Mouse (Mus musculus): Measurements from ENCODE around the gene Olfml2a. TPM values are rescaled to one million over a fixed set of nuclear protein-coding genes. Genes with fewer than 3 reads are reported as not detected.

Olfml2a gene
- total RNA-seq, 2 experiments from 2014 or later: 1.2 to 1.3 TPM

DNA sequence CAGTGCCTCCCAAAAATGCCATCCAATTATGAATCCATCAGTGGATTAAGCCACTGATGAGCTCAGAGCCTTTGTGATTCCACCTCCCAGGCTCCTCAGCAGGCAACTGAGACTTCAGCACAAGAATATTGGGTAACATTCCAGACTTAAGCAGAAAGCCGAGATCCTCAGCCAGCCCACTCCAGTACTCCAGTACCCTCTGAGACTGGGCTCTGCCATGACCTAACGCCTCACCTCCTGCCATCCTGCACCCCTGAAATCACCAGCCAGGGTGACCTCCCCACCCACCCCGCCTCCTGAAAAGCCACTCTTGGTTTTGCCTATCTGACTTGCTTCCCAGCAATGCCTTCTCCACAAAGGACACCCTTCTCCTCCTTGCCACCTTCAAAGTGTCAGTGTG is 5.6 kb downstream of the Olfml2a start:
- no peak for DNase-seq (ENCODE audit: low spot score in 2 of 2)

DNA sequence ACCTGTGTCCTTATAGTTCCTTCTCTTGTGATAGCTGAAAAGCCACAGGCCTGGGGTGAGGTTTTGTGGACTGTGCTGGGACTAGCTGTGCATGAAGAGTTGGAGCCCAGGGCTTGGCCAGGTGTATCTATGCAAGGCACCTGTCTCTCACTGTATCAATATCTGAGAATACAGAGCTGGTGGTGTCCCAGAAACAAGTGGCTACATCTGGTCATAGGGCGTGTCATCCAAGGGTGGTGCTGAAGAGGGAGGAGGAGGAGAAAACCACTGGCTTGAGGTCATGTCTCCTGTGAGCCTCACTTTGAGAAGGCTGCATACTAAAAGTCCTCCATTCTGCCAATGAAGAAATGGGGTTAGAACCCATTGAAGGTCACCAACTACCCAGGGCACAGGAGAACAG is 6.2 kb downstream of the Olfml2a start:
- no peak for DNase-seq (ENCODE audit: low spot score in 2 of 2)

DNA sequence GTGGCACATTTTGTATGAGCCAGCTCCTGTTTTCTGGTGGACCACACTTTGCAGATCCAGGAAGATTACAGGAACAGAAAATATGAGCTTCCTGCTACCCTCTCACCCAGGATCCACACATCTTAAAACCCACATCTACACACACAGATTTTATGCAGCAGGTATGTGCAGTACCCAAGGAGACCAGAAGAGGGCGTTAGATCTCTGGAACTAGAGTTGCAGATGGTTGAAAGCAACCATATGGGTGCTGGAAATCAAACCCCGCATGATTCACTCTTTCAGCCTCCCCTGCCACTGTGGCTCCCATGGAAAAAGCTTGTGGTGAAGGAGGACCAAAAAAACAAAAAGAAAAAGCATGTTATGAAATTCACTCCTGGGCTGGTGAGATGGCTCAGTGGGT is 7.3 kb downstream of the Olfml2a start:
- no peak for DNase-seq (ENCODE audit: low spot score in 2 of 2)

DNA sequence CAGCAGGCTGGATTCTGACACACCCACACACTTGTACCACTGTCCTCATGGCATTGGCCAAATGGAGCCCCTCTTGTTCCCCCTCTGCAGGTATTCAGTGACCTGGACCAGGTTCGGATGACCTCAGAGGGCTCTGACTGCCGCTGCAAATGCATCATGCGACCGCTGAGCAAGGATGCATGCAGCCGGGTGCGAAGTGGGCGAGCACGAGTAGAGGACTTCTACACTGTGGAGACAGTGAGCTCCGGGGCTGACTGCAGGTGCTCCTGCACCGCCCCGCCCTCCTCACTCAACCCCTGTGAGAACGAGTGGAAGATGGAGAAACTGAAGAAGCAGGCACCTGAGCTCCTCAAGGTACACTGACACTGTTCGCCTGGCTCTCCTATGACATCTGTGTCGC is 9.6 kb downstream of the Olfml2a start:
- no peak for DNase-seq (ENCODE audit: low spot score in 2 of 2)

DNA sequence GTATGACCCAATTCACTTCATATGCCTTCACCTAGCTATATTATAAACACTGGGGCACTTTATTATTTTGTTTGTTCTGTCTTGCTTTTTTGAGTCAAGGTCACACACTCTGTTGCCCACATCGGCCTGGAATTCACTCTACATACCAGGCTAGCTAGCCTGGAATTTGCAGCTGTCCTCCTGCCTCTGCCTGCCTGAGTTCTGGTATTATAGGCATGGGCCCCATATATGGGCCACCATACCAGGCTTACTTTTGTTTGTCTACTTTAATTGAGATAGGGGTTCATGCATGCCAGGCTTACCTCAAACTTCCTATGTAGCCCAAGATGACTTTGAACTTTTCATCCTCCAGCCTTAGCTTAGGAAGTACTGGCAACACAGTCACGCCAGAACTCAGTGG is 10.1 kb downstream of the Olfml2a start:
- no peak for DNase-seq (ENCODE audit: low spot score in 2 of 2)

DNA sequence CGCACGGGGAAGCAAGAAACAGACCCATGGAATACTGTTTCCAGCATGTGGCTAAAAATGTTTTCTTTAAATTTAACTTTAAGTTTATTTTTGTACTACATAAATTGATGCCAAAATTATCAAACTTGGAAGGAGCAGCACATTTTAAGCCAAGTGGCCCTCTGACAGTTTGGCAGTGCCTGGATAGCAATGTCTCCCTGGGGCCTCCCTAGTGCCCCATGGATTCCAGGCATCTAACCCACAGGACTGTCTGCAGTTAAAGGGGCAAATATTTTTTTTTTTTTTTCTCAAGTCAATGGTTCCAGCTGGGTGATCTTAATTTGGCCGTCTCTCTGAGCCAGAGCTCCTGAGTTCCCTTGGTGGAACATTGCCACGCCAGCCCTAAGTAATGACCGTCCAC is 11.4 kb downstream of the Olfml2a start:
- DNase-seq (ENCODE audit: low spot score in 2 of 2): no peak

DNA sequence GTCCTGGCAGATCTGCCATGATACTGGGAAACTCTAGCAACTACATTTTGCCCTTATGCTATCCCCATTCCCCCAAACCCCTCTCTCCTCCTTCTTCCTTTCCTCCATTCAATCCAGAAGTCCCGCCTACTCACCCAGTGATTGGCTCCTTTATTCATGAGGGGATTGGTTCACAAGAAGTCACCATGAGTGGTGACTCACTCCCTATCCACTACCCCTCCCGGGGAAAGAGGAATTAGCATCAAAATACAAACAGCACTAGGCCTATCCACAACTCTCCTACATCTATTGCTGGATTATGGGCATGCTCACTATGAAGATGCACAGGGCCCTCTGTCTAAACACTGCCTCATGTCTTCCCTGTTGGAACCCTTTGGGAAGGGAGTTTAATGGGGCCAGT is 12.2 kb downstream of the Olfml2a start:
- DNase-seq (ENCODE audit: low spot score in 2 of 2): no peak

DNA sequence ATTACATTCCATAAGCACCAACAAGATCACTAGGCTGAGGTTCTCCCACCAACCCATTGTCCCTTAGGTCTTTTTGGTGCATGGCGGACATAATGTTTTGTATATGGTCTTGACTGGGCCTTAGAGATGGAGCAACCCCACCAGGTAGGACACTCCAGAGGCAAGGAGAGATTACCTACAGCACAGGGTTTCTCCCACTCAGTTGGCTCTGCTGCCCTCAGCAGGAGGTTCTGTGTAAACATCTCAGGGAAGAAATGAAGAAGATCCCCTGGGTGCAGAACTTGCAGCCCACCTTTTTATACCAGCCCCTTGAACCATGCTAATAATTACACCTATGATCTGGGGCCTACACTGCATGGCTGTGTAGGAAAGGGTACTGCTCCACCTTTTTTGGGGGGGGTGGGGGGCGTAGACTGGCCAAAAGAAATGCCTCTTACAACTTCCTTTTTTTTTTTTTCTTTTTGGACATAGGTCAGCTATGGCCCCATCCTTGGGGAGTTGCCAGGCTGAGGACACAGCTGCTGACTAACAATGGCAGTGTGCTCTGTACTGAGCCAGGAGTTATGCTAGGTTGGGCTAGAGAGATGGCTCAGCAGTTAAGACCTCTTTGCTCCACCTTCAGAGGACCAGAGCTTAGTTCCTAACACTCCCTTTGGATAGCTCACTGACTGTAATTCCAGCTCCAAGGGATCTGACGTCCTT is 12.8 kb downstream of the Olfml2a start:
- no peak for DNase-seq (ENCODE audit: low spot score in 2 of 2)

DNA sequence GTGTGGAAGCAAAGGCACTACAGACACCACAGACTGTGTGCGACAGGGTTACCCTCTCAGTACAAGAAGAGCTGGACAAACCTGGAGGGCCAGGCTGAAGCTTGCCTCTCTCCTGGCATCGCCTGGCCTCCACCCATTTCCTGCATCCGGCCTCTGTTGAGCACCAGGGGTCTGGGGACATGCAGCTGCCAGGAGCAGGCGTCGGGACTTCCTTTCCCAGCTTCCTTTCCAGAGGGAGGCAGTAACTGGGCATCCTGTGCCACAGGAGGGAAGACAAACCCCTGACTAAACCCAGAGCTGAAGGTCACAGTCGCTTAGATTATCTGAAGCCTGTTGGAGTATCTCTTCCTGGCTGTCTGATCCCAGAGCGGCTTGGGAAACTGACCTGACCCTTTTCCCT is 15.8 kb downstream of the Olfml2a start:
- DNase-seq (ENCODE audit: low spot score in 2 of 2): no peak

DNA sequence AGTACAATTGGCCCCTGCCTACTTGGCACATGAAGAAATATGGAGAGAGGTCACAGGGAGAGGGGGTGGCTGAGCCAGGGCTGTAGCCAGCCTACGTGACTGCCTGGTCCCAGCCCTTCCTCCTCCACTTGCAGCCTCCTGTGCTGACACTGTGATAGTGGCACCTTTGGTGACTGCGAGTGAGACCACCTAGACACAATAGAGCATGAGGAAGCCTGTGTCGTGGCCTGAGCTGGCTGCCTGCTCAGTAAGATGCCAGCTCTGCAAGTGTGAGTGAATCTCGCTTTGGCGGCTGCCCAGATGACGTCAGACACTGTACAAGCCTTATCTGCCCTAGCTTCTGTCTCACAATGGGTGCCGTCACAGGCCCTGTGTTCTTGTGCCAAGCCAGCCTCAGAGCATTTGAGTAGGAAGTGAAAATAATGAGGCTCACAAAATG is 18.5 kb downstream of the Olfml2a start:
- DNase-seq (ENCODE audit: low spot score in 2 of 2): peak; percentile 77 to 94

DNA sequence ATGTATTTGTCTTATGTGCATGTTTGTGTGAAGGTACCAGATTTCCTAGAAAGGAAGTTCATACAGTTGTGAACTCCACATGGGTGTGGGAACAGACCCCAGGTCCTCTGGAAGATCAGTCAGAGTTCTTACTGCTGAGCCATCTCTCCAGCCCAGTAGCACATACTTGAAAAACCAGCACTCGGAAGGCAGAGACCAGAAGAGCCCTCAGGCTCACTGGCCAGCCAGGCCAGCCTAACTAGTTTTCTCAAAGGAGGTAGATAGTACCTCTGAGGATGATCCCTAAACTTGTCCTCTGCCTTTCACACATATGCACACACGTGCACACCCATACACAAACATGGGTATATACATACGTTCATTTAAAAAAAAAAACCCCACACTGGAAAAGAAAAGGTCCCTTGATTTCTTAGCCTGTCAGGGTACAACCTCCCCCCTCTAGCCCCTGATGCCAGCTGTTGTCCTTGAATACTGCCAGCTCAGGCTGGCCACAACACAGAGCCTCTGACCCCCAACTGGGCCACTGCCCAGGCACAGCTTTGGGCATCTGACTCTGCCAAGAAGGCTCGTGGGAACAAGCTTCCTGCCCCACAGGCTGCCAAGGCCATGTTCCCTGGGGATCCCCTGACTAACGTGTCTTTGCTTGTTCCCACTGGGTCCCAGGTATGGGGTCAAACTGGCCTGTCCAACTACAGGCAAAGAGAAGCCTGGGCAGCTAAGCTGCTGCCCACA is 21.5 kb downstream of the Olfml2a start:
- DNase-seq (ENCODE audit: low spot score in 2 of 2): peak; percentile 48 to 67

DNA sequence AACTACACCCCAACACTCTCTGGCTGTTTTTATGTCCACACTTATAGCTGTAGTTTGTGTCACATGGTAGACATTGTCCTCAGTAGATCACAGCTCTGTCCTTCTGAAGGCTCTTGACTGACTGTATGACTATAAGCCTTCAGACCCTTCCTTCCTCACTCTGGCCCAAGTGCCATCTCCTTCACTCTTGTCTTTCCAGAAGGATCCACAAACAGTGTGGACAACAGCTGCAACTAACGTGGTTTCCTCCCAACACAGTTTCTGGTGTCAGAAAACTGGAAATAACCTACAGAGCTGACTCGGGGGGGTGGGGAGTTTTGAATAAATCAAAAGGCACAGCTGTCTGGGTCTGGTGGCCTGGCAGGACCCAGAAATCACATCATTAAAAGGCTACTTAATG is 24.3 kb downstream of the Olfml2a start:
- DNase-seq (ENCODE audit: low spot score in 2 of 2): no peak

DNA sequence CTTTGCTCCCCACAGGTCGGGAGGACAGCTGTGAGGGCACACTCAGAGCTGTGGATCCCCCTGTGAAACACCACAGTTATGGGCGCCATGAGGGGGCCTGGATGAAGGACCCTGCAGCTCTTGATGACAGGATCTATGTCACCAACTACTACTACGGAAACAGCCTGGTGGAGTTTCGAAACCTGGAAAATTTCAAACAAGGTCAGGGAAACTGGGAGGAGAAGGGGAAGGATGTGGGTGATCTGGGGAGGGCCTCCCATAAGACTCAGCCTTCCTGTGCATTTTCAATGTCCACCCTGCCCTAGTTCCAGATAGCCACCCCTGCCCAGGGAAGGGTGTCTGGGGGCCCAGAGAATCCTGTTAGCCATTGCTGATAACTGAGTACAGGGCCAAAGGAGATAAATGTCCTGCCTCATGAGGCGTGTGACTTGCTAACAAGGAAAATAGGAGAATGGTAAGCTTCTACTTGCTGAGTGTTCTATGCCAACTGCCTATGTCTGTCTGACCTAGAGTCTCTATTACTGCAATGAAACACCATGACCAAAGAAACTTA is 26.0 kb downstream of the Olfml2a start:
- no peak for DNase-seq (ENCODE audit: low spot score in 2 of 2)

DNA sequence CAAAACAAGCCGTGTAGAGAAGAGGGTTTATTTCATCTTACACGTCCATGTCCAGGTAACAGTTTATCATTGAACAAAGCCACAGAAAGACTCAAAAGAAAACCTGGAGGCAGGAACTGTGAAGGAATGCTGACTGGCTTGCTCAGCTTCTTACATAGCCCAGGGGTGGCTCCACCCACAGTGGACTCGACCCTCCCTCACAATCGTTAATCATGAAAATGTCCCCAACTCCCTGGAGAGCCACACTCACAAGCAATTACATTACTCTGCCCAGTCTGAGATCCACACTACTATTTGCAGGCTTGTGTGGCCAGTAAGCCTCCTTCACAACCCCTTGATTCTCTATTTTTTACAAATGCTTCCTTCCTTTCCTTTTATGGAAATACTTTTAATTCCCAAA is 32.4 kb downstream of the Olfml2a start:
- no peak for DNase-seq (ENCODE audit: low spot score in 2 of 2)

DNA sequence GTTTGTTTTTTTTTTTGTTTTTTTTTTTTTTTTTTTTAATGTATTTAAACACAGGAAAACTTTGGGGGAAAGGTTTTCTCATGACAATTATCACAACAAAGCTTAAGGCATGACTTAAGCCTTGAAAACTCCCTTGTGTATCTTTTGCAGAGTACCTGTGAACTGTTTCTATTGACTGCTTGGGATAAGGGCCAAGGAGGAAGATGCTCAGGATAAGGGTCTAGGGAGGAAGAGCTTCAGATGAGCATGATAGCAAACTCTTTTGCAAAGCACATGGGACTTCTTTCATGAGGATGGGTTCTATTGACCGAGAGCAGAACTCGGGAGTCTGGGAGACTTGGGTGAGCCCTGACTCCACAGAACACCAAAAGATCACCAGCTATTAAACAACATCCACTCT is 37.9 kb downstream of the Olfml2a start:
- no peak for DNase-seq (ENCODE audit: low spot score in 2 of 2)

DNA sequence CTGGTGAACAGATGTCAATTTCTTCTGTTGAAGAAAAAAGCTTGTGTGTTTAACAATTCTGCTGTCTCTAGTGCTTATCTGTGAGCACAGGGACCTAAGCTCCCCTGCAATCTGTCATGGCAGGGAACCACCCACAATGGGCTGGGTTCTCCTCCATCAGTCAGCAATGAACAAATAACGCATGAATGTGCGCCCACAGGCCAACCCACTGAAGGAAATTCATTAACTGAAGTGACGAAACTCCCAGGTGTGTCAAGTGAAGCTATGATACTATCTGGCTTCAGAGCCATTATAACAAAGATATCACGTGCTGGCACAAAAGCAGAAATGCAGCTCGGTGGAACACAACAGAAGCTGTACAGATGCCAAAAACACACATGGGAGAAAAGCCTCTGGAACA is 38.3 kb downstream of the Olfml2a start:
- DNase-seq (ENCODE audit: low spot score in 2 of 2): no peak

DNA sequence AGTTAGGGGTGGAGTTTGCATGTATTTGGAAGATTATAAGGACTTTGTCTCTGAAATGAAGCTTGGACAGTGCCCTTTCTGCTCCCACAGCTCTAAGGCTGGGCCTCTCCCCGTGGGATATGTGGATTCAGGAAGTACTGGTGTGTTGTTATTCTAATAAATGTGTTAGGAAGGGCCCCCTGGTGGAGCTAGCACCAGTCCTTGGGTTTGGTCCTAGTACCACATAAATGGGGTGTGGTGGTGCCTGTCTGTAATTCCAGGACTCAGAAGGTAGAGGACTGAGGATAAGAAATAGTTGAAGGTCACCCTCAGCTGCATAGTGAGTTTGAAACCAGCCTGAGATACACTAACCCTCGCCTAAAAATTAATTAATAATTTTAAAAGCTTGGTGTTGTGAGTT is 41.4 kb downstream of the Olfml2a start:
- no peak for DNase-seq (ENCODE audit: low spot score in 2 of 2)

DNA sequence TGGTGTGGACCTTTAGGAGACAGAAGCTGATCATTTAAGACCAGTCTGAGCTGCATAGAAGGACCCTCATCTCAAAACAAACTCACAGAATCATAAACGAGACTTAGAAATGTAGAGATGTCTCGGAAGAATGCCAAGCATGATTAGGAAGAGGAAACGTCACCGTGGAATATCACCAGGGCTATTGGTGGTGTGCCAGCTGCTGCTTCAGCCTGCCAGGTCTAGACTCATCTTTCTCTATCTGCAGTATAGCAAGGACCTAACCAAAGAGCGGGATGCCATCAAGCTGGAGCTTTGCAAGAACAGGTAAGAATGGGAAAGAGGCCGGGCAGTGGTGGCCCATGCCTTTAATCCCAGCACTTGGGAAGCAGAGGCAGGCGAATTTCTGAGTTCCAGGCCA is 41.9 kb downstream of the Olfml2a start:
- DNase-seq (ENCODE audit: low spot score in 2 of 2): no peak

DNA sequence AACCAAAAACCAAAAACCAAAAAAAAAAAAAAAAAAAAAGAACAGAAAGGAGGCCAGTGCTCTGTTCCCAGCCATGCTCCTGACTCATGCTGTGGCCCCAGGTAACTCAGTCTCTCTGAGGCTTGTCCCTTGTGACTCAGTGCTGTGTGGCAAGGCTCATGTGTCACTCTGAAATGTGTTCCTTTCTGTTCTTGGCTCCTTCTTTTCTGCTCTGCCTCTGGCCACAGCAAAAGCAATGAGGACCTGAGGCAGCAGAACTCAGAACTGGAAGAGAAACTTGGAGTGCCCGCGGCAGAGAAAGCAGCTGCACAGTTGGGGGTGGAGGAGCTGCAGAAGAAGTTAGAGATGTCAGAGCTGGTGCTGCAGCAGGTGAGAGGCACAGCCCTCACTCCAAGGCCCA is 42.4 kb downstream of the Olfml2a start:
- DNase-seq (ENCODE audit: low spot score in 2 of 2): no peak

DNA sequence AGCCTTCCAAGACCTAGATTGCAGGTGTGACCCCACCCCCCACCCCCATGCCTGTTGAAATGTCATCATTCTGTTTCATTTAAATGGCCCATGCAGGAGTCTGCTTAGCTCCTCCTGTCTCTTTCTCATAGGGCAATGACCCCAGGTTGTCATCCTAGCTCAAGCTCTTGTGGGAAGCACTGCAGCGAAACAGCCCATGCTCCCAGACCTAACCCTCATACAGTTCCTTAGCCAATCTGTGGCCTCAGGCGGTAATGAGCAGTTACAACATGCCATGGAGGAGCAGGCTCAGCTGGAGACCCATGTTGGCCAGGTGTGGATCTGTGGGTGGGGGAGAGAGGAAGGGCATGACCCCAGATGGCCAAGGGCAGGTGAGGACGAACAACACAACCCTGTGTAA is 43.4 kb downstream of the Olfml2a start:
- DNase-seq (ENCODE audit: low spot score in 2 of 2): no peak

DNA sequence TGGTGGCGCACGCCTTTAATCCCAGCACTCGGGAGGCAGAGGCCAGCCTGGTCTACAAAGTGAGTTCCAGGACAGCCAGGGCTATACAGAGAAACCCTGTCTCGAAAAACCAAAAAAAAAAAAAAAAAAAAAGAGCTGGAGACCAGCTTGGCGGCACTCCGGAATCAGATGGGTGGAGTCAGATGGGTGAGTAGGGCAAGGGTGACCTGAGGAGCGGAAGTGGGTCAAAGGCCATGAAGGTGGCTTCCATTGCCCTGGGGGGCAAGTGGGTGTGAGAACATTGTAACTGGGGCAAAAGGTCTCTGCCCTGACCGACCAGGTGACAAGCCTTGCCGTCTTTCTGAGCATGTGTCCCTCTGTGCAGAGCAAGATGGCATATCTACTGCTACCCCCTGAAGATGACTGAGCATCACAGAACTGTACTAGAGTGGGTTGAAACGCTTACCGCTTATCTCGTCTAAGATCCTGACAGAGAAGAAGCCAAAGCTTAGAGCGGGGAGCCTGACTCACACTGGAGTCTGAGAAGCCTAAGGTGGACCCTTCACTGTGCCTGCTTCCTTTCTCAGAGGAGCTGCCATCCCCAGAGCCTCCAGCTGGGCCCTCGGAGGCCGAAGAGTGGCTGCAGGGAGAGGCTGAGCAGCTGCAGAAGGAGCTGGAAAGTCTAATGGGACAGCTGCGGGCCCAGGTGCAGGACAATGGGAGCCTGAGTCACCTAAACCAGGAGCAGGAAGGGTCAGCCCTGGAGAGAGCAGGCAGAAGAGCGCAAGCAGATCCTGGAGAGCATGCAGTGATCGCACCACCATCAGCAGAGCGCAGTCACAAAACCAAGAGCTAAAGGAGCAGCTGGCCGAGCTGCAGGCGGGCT is 44.4 kb downstream of the Olfml2a start:
- DNase-seq (ENCODE audit: low spot score in 2 of 2): no peak

DNA sequence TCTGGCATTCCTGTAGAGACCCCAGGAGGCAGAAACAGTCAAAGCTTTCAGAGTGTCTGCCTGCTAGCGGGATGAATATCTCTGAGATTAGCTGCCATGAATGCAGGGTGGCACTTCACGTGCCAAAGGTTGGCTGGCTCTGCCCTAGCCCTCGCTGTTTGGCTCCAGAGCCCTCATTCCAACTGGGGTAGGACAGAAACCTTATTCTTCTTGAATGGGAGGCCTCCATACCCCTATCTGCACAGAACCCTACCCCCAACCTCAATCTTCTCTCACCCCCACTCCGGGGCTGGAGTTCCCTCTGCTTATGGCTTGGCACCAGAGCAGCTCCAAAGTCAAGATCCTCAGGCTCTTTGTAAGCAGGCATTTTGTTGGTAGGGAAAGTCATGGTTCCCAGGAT is 46.1 kb downstream of the Olfml2a start:
- no peak for DNase-seq (ENCODE audit: low spot score in 2 of 2)

Measured in layer of hippocampus, adult 18-20 months (tissue).